Mouse (Mus musculus): ENCODE results near the gene Pkd1l1. TPM values are rescaled to one million over a fixed set of nuclear protein-coding genes. Genes with fewer than 3 reads are reported as not detected.

Pkd1l1 gene
- polyA plus RNA-seq, 1 experiment from 2014 or later = 0.12 TPM

- Histone ChIP-seq H3K4me3 (replicated peaks; ENCODE audit: low read depth, low read length) (no peak overlapping the region), H3K4me1 (replicated peaks; ENCODE audit: insufficient read depth, low read length) (no peaks in the 10 kb centered on the region), H3K27me3 (ENCODE audit: insufficient read depth, low read length) (no peaks in the 10 kb centered on the region), H3K9ac (ENCODE audit: low read depth, low read length) (no peak overlapping the region), H3K36me3 (ENCODE audit: insufficient read depth, low read length) (no peaks in the 10 kb centered on the region), H3K4me2 (ENCODE audit: low read length) (no peak overlapping the region), H3K9me3 (replicated peaks; ENCODE audit: low read length) (no peaks in the 10 kb centered on the region), H3K27ac (no peak overlapping the region)
- 46% methylated on average over 3 of the region's 3 CpGs for WGBS
- no peak for TF ChIP-seq CTCF (IDR thresholded peaks at IDR 0.05; ENCODE audit: low read depth)
- ATAC-seq (replicated peaks; ENCODE audit: low FRiP score, low read depth) = no peak
- DNase-seq (ENCODE audit: low spot score) = peak; percentile 49
These were observed 155.7 kb downstream of the Pkd1l1 start for GRCm38 (mm10) chr11:8817376-8817775.

GRCm38 (mm10) chr11:8814097-8814790 lies 158.8 kb downstream of the Pkd1l1 start:
- no peaks in the 10 kb centered on the region for H3K4me1 ChIP-seq (replicated peaks; ENCODE audit: insufficient read depth, low read length)
- TF ChIP-seq CTCF (IDR thresholded peaks at IDR 0.05; ENCODE audit: low read depth) = no peak
- no peaks in the 10 kb centered on the region for H3K27me3 ChIP-seq (ENCODE audit: insufficient read depth, low read length)
- H3K4me3 ChIP-seq (replicated peaks; ENCODE audit: low read depth, low read length) = no peak overlapping the region
- ATAC-seq (replicated peaks; ENCODE audit: low FRiP score, low read depth) (peak; percentile 77), DNase-seq (ENCODE audit: low spot score) (peak; percentile 92)
- no peaks in the 10 kb centered on the region for H3K36me3 ChIP-seq (ENCODE audit: insufficient read depth, low read length)
- H3K9me3 ChIP-seq (replicated peaks; ENCODE audit: low read length) = no peaks in the 10 kb centered on the region
- no peak overlapping the region for H3K9ac ChIP-seq (ENCODE audit: low read depth, low read length)
- WGBS = 23% methylated on average over 4 of the region's 4 CpGs
- H3K4me2 ChIP-seq (ENCODE audit: low read length) = no peak overlapping the region
- peak overlapping the region; percentile 58 for H3K27ac ChIP-seq

DNA sequence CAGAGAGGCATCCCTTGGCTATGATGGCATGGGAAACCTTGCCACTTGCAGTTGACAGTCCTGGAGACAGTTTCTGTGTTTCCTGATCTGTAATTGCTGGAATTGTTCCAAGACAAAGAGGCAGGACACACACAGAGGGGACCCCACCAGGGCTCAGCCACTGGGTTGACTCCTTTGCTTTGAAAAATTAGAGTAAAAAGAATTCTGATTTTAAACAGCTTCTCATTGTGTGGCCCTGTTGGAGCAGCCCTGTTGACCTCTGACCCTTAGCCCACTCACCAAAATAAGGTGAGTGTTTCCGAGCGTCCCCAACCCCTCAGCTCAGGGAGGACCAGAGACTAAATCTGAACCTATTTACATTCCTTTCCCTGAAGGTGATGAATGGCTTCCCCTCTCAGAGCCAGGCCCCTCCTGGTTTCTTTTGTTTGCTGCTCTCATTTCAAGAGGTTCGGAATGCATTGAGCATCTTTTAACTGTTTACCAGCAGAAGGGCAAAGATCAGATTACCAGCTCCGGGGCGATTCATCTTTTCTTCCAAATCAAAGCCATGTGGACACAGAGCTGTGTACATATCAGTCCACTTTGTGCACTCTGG lies 161.5 kb downstream of the Pkd1l1 start:
- no peak overlapping the region for H3K4me3 ChIP-seq (replicated peaks; ENCODE audit: low read depth, low read length)
- 16% methylated on average over 5 of the region's 5 CpGs for WGBS
- no peaks in the 10 kb centered on the region for H3K27me3 ChIP-seq (ENCODE audit: insufficient read depth, low read length)
- H3K9ac ChIP-seq (ENCODE audit: low read depth, low read length) = no peak overlapping the region
- H3K4me2 ChIP-seq (ENCODE audit: low read length) = no peak overlapping the region
- H3K27ac ChIP-seq = no peak overlapping the region
- H3K4me1 ChIP-seq (replicated peaks; ENCODE audit: insufficient read depth, low read length) = no peaks in the 10 kb centered on the region
- TF ChIP-seq CTCF (IDR thresholded peaks at IDR 0.05; ENCODE audit: low read depth) = no peak
- no peaks in the 10 kb centered on the region for H3K9me3 ChIP-seq (replicated peaks; ENCODE audit: low read length)
- ATAC-seq (replicated peaks; ENCODE audit: low FRiP score, low read depth) (no peak), DNase-seq (ENCODE audit: low spot score) (peak; percentile 59)
- H3K36me3 ChIP-seq (ENCODE audit: insufficient read depth, low read length) = no peaks in the 10 kb centered on the region

DNA sequence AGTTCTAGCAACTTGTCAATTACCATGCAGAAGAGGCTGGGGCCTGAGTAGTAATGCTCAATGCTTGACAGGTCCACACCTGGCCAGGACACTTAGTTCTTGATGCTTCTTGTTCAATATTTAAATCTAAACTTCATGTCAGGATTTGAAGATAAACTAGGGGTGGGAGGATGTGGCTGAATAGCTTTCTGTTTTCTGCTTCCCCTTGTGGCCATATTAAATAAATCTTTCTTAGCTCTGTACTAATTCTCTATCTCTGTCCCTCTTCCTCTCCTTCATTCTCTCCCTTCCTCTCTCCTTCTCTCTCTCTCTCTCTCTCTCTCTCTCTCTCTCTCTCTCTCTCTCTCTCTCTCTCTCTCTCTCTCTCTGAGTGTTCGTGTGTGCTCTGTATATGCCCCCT lies 163.4 kb downstream of the Pkd1l1 start:
- no peak for ATAC-seq (replicated peaks; ENCODE audit: low FRiP score, low read depth)

GRCm38 (mm10) chr11:8807009-8807408 lies 166.1 kb downstream of the Pkd1l1 start:
- Histone ChIP-seq H3K9me3 (replicated peaks; ENCODE audit: low read length) (no peaks in the 10 kb centered on the region), H3K27ac (no peak overlapping the region), H3K9ac (ENCODE audit: low read depth, low read length) (no peak overlapping the region), H3K36me3 (ENCODE audit: insufficient read depth, low read length) (no peaks in the 10 kb centered on the region), H3K4me1 (replicated peaks; ENCODE audit: insufficient read depth, low read length) (no peaks in the 10 kb centered on the region), H3K4me2 (ENCODE audit: low read length) (no peak overlapping the region), H3K4me3 (replicated peaks; ENCODE audit: low read depth, low read length) (no peak overlapping the region), H3K27me3 (ENCODE audit: insufficient read depth, low read length) (no peaks in the 10 kb centered on the region)
- ATAC-seq (replicated peaks; ENCODE audit: low FRiP score, low read depth) = no peak
- no peak for TF ChIP-seq CTCF (IDR thresholded peaks at IDR 0.05; ENCODE audit: low read depth)
- no peak for DNase-seq (ENCODE audit: low spot score)
- 80% methylated on average over 4 of the region's 4 CpGs for WGBS

More for the DNA sequence above, 163.4 kb downstream of the Pkd1l1 start:
- 73% methylated on average over 1 of the region's 1 CpGs for WGBS
- no peaks in the 10 kb centered on the region for H3K27me3 ChIP-seq (ENCODE audit: insufficient read depth, low read length)
- no peak overlapping the region for H3K27ac ChIP-seq
- peak; percentile 56 for DNase-seq (ENCODE audit: low spot score)
- no peak overlapping the region for H3K9ac ChIP-seq (ENCODE audit: low read depth, low read length)
- no peak overlapping the region for H3K4me3 ChIP-seq (replicated peaks; ENCODE audit: low read depth, low read length)
- TF ChIP-seq CTCF (IDR thresholded peaks at IDR 0.05; ENCODE audit: low read depth) = peak; percentile 46
- no peaks in the 10 kb centered on the region for H3K9me3 ChIP-seq (replicated peaks; ENCODE audit: low read length)
- no peak overlapping the region for H3K4me2 ChIP-seq (ENCODE audit: low read length)
- no peaks in the 10 kb centered on the region for H3K36me3 ChIP-seq (ENCODE audit: insufficient read depth, low read length)
- H3K4me1 ChIP-seq (replicated peaks; ENCODE audit: insufficient read depth, low read length) = no peaks in the 10 kb centered on the region

- WGBS = 92% methylated on average over 3 of the region's 3 CpGs
- no peaks in the 10 kb centered on the region for H3K4me1 ChIP-seq (replicated peaks; ENCODE audit: insufficient read depth, low read length)
- H3K27me3 ChIP-seq (ENCODE audit: insufficient read depth, low read length) = no peaks in the 10 kb centered on the region
- H3K36me3 ChIP-seq (ENCODE audit: insufficient read depth, low read length) = no peaks in the 10 kb centered on the region
- ATAC-seq (replicated peaks; ENCODE audit: low FRiP score, low read depth) (no peak), DNase-seq (ENCODE audit: low spot score) (no peak)
- TF ChIP-seq CTCF (IDR thresholded peaks at IDR 0.05; ENCODE audit: low read depth) = no peak
- H3K9me3 ChIP-seq (replicated peaks; ENCODE audit: low read length) = no peaks in the 10 kb centered on the region
- no peak overlapping the region for H3K4me3 ChIP-seq (replicated peaks; ENCODE audit: low read depth, low read length)
- H3K9ac ChIP-seq (ENCODE audit: low read depth, low read length) = no peak overlapping the region
- H3K27ac ChIP-seq = no peak overlapping the region
- no peak overlapping the region for H3K4me2 ChIP-seq (ENCODE audit: low read length)
These were observed 168.9 kb downstream of the Pkd1l1 start for GRCm38 (mm10) chr11:8804178-8804577.

All from kidney, postnatal 0 days (tissue).